Mouse (Mus musculus): ENCODE measurements around the gene Nosip. TPM values are rescaled to one million over a fixed set of nuclear protein-coding genes. Genes with fewer than 3 reads are reported as not detected.
A peak's percentile ranks its signal among the peaks of the same experiment; 100 is the strongest.

Gene Nosip
- total RNA-seq, 2 experiments from 2014 or later, result 29.6 to 35.2 TPM

GRCm38 (mm10) chr7:45035631-45036030 lies 26.6 kb upstream of the Nosip start:
- DNase-seq, result no peak

GRCm38 (mm10) chr7:45036702-45037101 lies 25.5 kb upstream of the Nosip start:
- DNase-seq, result no peak

GRCm38 (mm10) chr7:45037720-45038361 lies 24.4 kb upstream of the Nosip start:
- DNase-seq, result peak in 1 of 2 experiments; percentile 64

- DNase-seq, result no peak
Observed at GRCm38 (mm10) chr7:45038411-45038810, 23.8 kb upstream of the Nosip start.

GRCm38 (mm10) chr7:45040851-45041250 lies 21.4 kb upstream of the Nosip start:
- DNase-seq, result no peak

- DNase-seq, result no peak
Observed at GRCm38 (mm10) chr7:45043307-45043706, 18.9 kb upstream of the Nosip start.

GRCm38 (mm10) chr7:45045741-45046140 lies 16.5 kb upstream of the Nosip start:
- DNase-seq, result no peak

GRCm38 (mm10) chr7:45046853-45047350 lies 15.3 kb upstream of the Nosip start:
- no peak for DNase-seq

GRCm38 (mm10) chr7:45047491-45047890 lies 14.7 kb upstream of the Nosip start:
- DNase-seq, result no peak

GRCm38 (mm10) chr7:45048001-45048890 lies 14.0 kb upstream of the Nosip start:
- no peak for DNase-seq

GRCm38 (mm10) chr7:45048923-45049657 lies 13.1 kb upstream of the Nosip start:
- peak; percentile 41 to 55 for DNase-seq

- DNase-seq, result peak; percentile 76 to 83
Observed at GRCm38 (mm10) chr7:45050945-45051600, 11.2 kb upstream of the Nosip start.

- no peak for DNase-seq
Observed at GRCm38 (mm10) chr7:45051601-45051974, 10.6 kb upstream of the Nosip start.

GRCm38 (mm10) chr7:45052181-45052861 lies 9.9 kb upstream of the Nosip start:
- peak; percentile 36 to 63 for DNase-seq

GRCm38 (mm10) chr7:45052862-45053116 lies 9.4 kb upstream of the Nosip start, which contains the start of gene Prr12:
Gene Prr12 (minus strand): TSS chr7:45052881.
- no peak for DNase-seq

GRCm38 (mm10) chr7:45053117-45053930 lies 8.9 kb upstream of the Nosip start:
- DNase-seq, result peak; percentile 81 to 88

- DNase-seq, result peak; percentile 94 to 98
Observed at GRCm38 (mm10) chr7:45053931-45054510, 8.2 kb upstream of the Nosip start.

GRCm38 (mm10) chr7:45056329-45056971 lies 5.8 kb upstream of the Nosip start:
- DNase-seq, result no peak

GRCm38 (mm10) chr7:45056972-45057348 lies 5.3 kb upstream of the Nosip start:
- DNase-seq, result no peak
